Mouse (Mus musculus): Measurements from ENCODE around the gene Cwh43.

Gene Cwh43

DNA sequence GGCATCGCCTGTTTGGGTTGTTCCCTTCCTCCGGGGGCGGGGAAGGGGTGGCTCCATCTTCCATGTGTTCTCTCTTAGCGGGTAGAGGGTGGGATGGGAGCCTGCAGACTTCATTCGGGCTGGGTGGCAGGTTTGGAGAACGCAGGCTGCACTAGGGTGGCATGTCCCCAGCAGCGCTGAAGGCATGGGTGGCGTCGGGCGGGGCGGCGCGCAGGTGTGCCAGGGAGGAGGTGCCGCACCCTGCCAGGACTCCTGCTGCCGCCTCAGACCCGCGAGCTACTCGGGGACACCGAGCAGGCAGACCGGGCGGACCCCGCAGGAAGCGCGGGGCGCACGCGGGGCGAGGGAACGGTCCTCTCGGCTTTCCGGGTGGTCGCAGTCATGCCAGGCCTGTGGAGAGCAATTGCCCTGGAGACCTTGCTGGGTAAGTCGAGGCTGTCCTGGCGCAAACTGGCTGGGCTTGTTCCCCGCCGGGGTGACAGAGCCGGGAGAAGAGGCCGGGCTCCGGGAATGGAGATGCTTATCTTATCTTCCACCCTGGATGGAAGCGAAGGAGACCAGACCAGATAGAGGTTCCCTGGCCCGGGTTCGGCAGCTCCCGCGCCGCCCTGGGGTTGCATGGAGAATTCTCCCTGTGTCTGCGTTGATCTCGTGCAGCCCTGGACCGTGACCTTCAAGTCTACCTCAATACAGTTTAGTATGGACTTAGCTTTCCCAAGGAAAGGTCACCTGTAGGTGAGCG is at the start of gene Cwh43:
Gene Cwh43, plus strand, starts transcription at position 95 of the 742 bp plus-strand sequence.
- DNase-seq (ENCODE audit: low spot score): no peak

DNA sequence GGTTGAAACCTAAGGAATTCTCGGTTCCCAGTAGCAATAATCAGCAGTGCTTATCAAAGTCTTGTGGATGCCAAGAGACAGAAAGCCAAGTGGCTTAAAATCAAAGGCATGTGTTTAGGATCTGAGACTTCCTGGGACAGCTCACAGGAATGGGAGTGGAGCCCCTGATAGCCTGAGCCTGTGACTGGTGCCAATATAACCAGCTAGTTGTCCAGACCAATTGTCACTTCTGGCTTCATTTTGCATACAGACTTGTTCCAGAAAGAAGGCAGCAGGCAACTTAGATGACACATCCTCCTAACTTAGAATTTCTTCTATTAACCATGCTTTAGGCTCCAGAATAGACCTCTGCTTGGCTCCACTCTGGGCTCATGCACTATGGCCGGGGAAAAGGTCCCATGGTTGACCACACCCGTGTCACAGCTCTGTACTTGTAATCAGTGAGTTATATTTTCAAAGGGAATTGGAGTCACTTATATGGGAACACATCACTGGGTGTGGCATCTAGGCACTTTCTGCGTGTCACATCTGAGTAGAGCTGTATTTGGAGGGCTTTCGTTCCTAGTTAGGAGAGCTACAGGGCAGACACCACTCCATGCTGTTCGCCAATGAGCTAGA is 46.6 kb upstream of the Cwh43 start:
- DNase-seq (ENCODE audit: low spot score): no peak

DNA sequence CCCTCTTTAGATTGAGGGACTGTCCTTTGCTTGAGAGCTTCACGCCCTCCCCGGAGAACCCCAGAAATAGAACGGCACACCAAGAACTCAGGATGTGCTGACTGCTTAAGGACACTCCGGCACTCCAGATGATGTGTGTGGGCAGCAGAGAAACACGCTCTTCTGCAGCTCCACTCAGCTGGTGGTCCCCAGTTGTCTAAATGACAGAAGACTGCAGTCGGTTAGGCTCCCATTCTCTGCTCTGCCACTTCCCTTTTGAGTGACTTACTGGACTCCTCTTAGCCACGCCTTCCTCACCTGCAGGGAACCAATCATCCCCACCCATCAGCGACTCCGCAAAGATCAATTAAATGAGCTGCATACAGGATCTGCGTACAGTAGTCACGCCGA is 46.1 kb upstream of the Cwh43 start:
- peak; percentile 25 for DNase-seq (ENCODE audit: low spot score)

DNA sequence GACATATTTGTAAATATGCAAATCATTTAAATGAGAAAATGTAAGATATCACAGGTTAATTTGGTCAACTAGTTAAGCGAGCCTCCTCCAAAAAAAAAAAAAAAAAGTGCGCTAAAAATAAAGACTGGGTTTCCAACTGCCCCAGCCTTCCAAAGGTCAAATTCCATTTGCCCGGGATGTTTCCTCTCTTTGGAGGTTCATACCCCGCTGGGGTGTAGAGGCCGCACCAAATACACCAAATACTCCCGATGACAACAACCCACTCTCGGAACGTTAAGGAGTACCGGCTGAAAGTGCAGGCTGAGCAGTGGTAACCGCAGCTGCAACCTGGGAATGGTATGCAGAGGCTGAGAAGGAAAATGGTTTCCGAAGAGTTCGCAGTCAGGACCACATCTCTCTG is 45.6 kb upstream of the Cwh43 start:
- no peak for DNase-seq (ENCODE audit: low spot score)

DNA sequence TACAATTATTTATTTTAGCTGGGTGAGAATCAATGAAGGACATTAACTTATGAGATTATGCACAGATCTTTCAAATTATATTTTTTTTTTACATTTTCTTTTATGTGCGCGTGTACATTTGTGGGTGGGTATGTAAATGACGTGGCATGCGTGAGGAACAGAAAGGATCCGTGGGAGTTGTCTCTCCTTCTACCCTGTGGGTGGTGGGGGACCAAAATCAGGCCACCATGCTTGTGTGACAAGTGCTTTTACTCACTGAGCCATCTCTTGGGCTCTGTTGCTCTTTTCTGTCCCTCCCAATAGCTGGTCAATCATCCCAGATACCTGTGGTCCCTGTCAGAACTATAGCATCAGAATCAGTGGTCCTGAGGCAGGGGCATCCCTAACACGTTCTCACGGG is 43.5 kb upstream of the Cwh43 start:
- no peak for DNase-seq (ENCODE audit: low spot score)

DNA sequence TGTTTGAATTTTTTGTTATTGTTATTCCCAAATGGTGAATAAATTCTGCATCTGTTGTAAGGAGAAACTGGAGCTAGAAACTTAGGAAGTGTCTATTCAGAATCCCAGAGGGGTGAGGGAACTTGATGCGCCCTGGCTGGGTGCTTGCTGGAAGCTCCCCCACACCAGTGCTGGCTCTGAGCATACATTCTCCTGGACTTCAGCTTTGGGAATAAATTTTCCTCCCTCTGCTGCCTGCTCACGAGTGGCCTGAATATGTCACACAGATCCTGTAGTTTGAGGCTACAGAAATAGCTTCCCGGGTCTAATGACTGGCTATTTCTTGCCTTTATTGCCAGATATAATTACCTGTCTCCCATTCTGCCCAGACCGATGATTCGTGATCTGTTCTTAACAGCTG is 43.1 kb upstream of the Cwh43 start:
- DNase-seq (ENCODE audit: low spot score): no peak

DNA sequence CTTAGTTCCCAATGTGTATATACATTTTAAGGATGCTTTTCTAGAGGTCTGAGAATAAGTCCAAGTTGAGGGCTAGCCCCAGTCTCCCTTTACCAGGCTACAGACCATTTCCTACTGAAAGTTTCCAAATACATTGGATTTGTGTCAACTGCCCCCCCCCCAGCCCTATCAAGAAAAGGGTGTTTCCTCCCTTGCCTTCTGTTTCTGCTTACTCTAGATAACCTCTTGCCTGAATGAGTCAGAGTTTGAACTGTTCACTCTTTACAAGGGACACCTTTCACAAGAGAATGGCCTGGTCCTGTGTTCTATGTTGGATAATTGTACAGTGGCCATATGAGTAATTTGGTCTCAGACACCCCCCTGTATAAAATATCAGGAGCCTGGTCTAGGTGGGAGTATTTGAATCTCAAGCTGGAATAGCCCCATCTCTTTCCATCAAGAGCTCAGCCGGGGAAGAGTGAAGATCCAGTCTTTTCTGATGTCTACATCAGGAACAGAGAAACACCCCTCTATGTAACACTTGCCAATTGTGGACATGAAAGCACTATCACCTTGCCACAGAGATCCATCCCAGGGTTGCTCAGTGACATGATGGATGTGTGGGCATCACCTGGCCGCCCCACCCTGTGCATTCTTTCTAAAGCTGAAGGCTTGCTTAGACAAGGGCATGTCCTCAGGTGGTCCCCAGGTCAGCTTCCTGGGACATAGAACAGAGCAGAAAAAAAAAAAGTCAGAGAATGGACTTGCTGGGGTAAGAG is 41.6 kb upstream of the Cwh43 start:
- no peak for DNase-seq (ENCODE audit: low spot score)

DNA sequence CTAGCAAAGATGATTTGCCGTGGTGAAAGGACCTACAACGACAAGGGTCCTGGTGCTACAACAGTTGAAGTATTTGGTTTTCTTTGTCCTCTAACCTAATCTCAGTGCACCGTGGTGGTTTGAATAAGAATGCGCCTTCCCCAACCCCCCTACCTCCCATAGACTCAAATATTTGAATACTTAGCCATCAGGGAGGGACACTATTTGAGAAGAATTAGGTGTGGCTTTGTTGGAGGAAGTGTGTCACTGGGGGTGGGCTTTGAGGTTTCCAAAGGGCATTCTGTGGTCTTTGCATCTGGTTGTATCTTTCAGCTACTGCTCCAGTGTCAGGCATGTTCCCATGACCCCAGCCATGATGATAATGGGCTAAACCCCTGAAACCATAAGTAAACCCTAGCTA is 38.0 kb upstream of the Cwh43 start:
- no peak for DNase-seq (ENCODE audit: low spot score)

DNA sequence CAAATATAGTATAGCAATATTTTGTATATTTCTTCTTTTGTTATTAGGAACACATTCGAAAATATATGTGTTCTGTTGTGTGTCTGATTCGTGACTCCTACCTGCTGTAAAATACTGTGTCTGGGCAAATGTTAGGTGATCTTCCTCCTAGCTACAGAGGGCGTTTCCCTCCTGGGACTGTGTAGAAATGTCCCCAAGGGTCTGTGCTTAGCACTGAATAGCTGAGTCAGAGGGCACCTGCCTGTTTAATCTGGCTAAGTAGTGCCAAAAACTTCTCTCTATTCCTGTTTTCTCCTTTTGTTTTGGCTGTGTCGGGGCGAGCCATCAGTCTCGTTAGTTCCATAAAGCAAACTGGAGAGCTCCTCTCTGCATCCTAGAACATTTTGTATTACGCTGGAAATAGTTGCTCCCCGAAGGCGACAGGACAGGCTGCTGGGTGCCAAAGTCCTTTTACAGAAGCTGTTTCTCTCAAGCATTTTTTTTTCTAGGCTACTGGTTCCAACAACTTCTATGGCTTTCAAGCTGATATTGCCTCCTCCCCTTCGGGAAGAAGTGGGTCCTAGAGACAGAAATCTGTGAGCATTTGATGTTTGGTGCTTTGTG is 36.9 kb upstream of the Cwh43 start:
- no peak for DNase-seq (ENCODE audit: low spot score)

DNA sequence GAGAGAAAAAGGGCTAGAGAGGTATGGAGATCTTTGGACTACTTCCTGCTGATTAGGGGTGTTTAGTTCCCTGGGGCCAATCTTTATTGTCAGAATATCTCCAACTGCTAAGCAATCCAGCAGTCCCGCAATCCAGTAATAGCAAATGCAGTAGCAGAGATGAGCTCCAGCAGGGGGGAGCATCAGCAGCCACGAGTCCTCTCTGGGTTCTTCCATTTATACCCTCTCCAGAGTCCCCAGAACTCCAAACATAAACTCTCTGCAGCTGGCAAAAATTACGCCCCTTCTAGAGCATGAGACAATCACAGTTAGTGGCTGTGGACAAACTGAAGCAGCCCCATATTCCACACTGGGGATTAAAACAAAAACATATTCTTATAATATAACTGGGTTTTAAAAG is 36.1 kb upstream of the Cwh43 start:
- no peak for DNase-seq (ENCODE audit: low spot score)

DNA sequence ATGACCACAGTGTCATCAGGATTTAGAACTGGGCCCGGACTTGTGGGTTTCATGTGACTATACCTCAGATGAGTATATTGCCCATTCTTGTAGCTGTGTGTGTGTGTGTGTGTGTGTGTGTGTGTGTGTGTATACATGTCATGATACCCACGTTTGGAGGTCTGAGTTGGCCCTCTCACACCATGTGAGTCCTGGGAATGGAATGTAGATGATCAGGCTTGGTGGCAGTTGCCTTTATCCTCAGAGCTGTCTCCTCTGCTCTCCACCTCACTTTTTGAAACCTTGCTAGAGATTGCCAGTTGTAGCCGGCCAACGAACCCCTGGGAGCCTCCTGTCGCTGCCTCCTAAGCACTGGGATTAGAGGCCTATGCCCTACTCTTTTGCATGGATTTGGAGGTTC is 33.3 kb upstream of the Cwh43 start:
- DNase-seq (ENCODE audit: low spot score): no peak

DNA sequence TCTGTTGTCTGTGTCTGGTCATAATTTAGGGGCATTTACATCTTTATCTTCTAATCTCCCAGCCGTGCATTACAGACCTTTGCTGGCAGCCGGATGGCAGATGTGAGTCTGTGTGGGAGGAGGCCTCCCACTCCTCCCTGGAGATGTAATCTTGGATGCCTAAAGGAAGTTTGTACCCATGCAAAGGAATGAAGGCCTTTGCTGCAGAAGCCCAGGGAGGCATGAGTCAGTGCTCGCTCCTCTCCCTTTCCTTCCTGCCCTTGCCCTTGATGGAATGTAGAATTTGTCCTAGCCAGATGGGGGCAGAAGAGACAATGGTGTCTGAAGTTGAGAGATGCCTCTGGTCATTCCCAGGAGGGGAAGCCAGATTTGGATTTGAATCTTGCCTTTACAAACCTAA is 32.7 kb upstream of the Cwh43 start:
- DNase-seq (ENCODE audit: low spot score): no peak

DNA sequence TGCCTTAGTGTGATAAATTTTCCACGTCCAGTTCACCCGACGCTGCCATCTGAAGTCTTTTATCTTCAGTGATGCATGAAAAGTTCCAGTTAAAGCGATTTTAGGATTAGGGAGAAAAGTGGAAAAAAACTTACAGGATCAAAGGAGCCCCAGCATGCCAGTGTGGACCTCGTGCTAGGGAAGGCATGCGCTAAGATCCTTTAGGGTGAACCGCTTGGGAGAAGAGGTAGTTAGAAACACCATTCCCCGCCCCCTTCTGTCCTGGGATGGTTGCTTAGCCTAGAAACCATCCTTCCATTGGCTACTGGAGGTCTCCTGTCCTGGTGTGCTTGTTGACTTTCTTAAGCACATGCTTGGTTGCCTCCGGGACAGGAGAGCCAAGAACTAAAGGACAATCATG is 29.8 kb upstream of the Cwh43 start:
- DNase-seq (ENCODE audit: low spot score): peak; percentile 29

DNA sequence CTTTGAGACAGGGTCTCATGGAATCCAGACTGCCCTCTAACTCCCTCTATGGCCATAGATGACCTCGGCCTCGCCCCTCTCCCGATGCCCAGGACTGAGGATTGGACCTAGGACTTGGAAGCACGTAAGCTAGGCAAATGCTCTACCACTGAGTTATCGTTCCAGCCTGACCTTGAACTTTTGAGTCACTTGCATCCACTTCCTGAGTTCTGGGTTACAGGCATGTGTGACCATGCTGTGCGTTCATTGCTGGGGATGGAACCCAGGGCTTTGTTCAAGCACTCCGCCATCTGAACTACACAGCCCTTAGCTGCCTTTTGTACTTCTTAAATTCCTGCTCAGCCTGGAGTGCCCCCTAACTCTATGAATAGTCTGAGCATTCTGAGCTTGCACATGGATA is 29.4 kb upstream of the Cwh43 start:
- no peak for DNase-seq (ENCODE audit: low spot score)

DNA sequence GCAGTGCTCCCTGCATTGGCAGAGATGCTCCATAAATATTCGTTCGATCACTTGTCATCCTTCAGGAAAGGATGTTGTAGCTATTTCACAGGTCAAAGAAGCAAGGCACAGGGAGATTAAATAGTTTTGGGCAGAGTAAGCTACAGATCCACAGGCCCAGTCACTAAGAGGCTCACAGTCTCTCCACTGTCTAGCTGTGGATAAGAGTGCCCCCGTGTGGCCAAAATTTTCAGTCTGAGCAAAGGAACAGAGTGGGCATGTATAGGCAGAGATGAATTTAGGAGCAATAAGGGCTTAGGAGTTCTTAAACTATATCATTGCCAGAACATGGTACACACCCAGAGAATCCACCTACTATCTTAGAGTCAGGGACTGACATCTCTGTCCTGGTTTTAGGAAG is 26.0 kb upstream of the Cwh43 start:
- DNase-seq (ENCODE audit: low spot score): peak; percentile 93

DNA sequence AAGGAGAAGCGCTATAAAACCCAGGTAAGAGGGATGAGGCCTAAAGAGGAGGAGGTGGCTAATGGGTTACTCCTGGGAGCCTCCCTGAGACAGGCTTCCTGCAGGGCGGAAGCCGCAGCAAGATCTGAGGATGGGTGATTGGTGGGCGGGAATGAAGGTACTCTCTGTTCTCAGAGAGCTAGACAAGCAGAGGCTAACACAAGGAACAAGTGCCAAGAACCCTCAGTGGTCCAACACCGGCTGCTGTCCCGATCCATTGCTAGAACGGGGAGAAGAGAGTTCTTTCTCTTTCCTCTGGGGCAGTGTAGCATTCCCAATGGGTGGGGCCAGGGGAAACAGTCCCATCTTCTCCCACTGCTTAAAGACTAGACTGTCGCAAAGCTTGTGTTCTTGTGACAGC is 25.0 kb upstream of the Cwh43 start:
- DNase-seq (ENCODE audit: low spot score): no peak

DNA sequence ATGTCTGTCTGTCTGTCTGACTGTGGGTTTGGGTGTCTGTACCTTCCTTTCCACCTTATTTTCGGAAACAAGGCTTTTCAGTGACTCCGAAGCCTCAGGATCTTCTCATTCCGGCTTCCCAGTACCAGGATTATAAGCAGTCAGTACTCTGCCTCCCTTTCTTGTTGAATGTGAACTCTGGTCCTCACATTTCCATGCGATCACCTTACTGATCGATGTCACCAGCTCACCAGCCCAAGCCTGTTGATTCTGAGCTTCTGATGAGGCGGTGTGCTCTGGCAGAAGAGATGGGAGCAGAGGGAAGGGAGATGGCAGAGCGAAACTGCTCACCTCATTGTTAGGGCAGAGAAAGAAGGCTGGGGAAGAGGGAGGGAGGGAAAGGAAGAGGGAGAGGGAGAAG is 24.4 kb upstream of the Cwh43 start:
- no peak for DNase-seq (ENCODE audit: low spot score)

DNA sequence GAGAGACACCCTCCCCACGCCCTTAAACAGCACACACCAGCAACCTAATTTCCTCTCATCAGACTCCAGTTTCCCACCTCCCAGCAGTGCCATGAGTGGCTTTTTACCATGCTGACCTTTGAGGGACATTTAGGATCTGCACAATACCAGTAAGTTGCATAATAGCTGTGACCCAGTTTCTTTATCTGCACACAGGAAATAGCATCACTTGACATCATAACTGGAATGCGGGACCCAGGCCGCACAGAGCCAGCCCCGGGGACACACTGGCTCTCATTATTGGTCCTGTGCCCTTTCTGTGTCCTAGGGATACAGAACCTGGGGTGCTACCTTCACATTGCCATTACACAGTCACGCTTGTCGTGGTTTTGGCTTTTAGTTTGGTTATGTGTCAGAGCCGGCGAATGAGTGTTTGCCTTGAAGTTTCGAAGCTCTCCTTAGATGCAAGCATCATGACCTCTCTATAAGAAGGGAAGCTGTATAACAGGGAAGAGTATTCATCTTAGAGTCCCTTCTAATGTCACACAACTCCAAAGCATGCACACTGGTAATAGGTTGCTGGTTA is 23.8 kb upstream of the Cwh43 start:
- DNase-seq (ENCODE audit: low spot score): no peak

DNA sequence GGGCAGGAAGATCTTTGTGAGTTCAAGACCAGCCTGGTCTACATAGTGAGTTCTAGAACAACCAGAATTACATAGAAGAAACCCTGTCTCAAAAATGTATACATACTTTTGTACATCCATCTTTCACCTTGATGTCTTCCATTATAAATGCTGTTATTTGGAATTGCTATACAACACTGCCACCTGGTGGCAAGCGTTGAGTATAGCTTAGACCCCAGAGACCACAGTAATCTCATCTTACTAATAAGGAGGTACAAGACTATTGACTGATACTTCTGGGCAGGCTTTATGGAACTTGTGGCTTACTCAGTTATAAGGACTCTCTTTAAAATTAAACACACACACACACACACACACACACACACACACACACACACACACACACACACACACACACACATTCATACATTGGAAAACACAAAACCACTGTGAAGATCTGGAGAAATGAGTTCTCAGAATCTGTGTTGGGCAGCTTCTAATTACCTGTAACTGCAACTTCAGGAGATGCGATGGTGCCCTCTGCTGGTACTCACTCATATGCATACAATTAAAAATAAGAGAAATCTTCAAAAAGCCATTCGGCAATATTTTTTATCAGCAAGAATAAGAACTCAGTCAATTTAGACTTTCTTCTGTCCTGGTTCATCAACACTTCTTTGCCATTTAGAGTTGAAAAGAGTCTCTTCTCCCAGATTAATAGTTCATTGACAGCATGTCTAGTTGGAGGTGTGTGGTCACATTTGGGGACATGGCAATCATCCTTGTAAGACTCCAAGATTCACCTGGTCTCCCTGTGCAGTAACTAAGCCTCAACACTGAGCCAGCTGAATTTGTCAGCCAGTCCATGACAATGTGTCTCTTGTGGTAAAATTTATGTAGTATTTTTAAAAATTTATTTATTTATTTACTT is 22.9 kb upstream of the Cwh43 start:
- peak; percentile 87 for DNase-seq (ENCODE audit: low spot score)

DNA sequence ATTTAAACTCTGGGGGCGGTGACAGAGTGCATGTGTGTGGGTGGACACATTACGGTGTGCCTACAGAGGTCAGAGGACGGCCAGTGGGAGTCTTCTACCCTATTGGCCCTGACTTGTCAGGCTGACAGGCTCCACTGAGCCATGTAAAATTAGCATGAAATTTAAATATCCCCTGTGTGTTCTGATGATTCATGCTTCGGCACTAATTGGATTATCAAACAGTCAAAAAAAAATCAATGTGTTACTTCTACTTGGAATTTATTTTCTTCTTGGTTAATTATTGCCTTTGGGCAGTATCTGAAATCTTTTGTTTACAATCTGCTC is 22.3 kb upstream of the Cwh43 start:
- no peak for DNase-seq (ENCODE audit: low spot score)

DNA sequence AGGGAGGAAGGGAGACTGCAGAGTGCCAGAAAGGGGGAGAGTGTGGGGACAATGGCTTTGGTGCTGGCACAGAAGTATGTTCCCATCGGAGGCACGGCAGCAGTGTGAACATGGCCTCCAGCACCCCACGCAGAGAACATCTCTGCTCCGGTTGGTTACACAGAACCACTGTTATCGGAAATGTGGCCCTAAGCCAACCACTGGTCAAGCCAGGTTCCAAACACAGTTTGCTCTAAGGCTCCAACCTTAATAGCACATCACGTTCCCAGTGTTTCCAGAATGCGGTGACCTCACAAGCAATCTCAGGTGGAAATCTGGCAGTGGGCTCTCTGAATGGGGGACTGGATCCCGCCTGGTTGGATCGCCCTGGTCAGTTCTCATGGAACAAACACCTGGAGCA is 12.8 kb upstream of the Cwh43 start:
- DNase-seq (ENCODE audit: low spot score): no peak

Data from embryo, embryonic 10.5 days (tissue).